In the genomic region with DNA sequence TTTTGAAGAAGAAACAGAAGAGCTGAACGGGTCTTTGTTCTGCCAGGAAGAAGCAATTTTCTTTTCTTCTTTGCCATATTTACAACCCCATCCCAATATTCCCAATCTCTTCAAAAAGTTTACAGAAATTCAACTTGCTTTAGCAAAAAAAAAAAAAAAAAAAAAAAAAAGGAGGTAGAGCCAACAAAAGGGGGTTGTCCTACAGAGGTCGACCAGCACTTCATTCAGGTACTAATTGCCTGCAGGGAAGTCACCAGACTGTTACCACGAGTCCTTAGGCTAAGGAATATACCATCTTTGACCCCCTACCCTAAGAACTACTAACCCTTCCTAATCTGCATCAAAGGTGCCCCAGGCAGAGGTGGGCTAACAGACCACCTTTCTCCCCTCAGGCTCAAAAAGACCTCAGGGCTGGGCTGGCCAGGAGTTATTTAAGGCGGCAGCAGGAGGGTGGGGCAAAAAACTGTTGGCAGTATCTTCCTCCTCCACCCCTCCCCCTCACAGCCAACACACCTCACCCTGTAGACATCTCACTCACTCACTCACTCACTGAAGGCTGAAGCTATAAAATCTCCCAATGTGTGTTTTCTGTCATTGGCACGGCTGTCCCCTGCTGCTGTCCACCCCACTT, we compare ENCODE assay signal across 8 mouse cellular contexts. TPM values are rescaled to one million over a fixed set of nuclear protein-coding genes. Genes with fewer than 3 reads are reported as not detected.
DNase-seq lines count a peak whose midpoint lies in the region; ATAC-seq lines count a peak whose summit lies in the region.

No protein-coding gene starts in this region.

- H3K9ac ChIP-seq in forebrain, embryonic 16.5 days (replicated peaks; ENCODE audit: low read depth, low read length), result peak overlapping the region; percentile 95
- peak overlapping the region; percentile 82 for H3K9ac ChIP-seq in limb, embryonic 13.5 days
- peak overlapping the region; percentile 92 for H3K9ac ChIP-seq in neural tube, embryonic 13.5 days

- peaks cover 26% of the 10 kb centered on the region for H3K4me1 ChIP-seq in forebrain, embryonic 16.5 days (replicated peaks; ENCODE audit: control insufficient read depth, insufficient read depth, low read length)
- H3K4me1 ChIP-seq in limb, embryonic 13.5 days, result peaks cover 30% of the 10 kb centered on the region
- peaks cover 35% of the 10 kb centered on the region for H3K4me1 ChIP-seq in neural tube, embryonic 13.5 days (replicated peaks)

- H3K4me2 ChIP-seq in forebrain, embryonic 16.5 days (ENCODE audit: low read length), result peak overlapping the region; percentile 56
- H3K4me2 ChIP-seq in limb, embryonic 13.5 days (replicated peaks), result peak overlapping the region; percentile 91
- peak overlapping the region; percentile 78 for H3K4me2 ChIP-seq in neural tube, embryonic 13.5 days

- no peaks in the 10 kb centered on the region for H3K27me3 ChIP-seq in forebrain, embryonic 16.5 days (replicated peaks; ENCODE audit: control insufficient read depth, insufficient read depth, low read length)
- H3K27me3 ChIP-seq in limb, embryonic 13.5 days, result no peaks in the 10 kb centered on the region
- no peaks in the 10 kb centered on the region for H3K27me3 ChIP-seq in neural tube, embryonic 13.5 days

- DNase-seq in heart, adult 18-20 months, result peak; percentile 73 to 75
- no peak for DNase-seq in heart, postnatal 25 days (ENCODE audit: low spot score)
- peak; percentile 58 for DNase-seq in brain, adult 2 months (ENCODE audit: low read depth, low spot score)
- DNase-seq in layer of hippocampus, adult 9-10 months (ENCODE audit: low spot score), result no peak
- no peak for DNase-seq in frontal cortex, postnatal 10 days (ENCODE audit: low spot score in 2 of 2)

- WGBS in forebrain, embryonic 16.5 days, result 25% methylated on average over 5 of the region's 5 CpGs
- WGBS in limb, embryonic 13.5 days, result 19% methylated on average over 5 of the region's 5 CpGs
- WGBS in neural tube, embryonic 13.5 days, result 20% methylated on average over 5 of the region's 5 CpGs

- intact Hi-C loops in heart, postnatal 25 days (cut with DNase I), result loop anchor here (2.0 to 5.0 kb wide), 4 partner anchors 17 to 117 kb away; no protein-coding TSS in a partner anchor

- ATAC-seq in forebrain, embryonic 16.5 days, result no peak
- ATAC-seq in limb, embryonic 13.5 days (ENCODE audit: low FRiP score, low read depth), result no peak
- ATAC-seq in neural tube, embryonic 13.5 days (ENCODE audit: low read depth), result no peak

- H3K27ac ChIP-seq in forebrain, embryonic 16.5 days (ENCODE audit: low read length), result no peak overlapping the region
- no peak overlapping the region for H3K27ac ChIP-seq in limb, embryonic 13.5 days
- H3K27ac ChIP-seq in neural tube, embryonic 13.5 days (replicated peaks), result peak overlapping the region; percentile 94

- no peaks in the 10 kb centered on the region for H3K36me3 ChIP-seq in forebrain, embryonic 16.5 days (ENCODE audit: control insufficient read depth, insufficient read depth)
- H3K36me3 ChIP-seq in limb, embryonic 13.5 days, result no peaks in the 10 kb centered on the region
- H3K36me3 ChIP-seq in neural tube, embryonic 13.5 days, result no peaks in the 10 kb centered on the region; the same call in 1 of the 2 replicates

- peak overlapping the region; percentile 82 for H3K4me3 ChIP-seq in forebrain, embryonic 16.5 days (replicated peaks; ENCODE audit: low read length)
- H3K4me3 ChIP-seq in limb, embryonic 13.5 days, result peak overlapping the region; percentile 82
- peak overlapping the region; percentile 74 for H3K4me3 ChIP-seq in neural tube, embryonic 13.5 days

- H3K9me3 ChIP-seq in forebrain, embryonic 16.5 days (ENCODE audit: control insufficient read depth, low read length), result no peaks in the 10 kb centered on the region
- H3K9me3 ChIP-seq in limb, embryonic 13.5 days, result no peaks in the 10 kb centered on the region
- H3K9me3 ChIP-seq in neural tube, embryonic 13.5 days, result no peaks in the 10 kb centered on the region

RNA-seq across cellular contexts. Expression of a gene that starts 1.8 kb away (rescaled TPM):
- total RNA-seq in heart, adult 18-20 months (2021), result 100 to 1,000 TPM; 642 to 766 TPM
- 100 to 1,000 TPM; 604 to 684 TPM for total RNA-seq in heart, postnatal 25 days (2021)
- 112 and 128 TPM in 2 replicates for polyA plus RNA-seq in forebrain, embryonic 16.5 days (2015; fragmentation: Nextera tagmentation; extraction: Ambion mirVana)
- 52.2 and 54.7 TPM in 2 replicates for polyA plus RNA-seq in limb, embryonic 13.5 days (2015; fragmentation: Nextera tagmentation; extraction: Ambion mirVana)
- polyA plus RNA-seq in neural tube, embryonic 13.5 days (2015; fragmentation: Nextera tagmentation; extraction: Ambion mirVana), result 105 and 117 TPM in 2 replicates

Comparison
In these comparisons a context has a peak if more than half of its experiments do, and no peak if none do; other contexts are left out.
1. DNase-seq: peak in heart, adult 18-20 months (2 of 2) and brain, adult 2 months (single experiment); none in heart, postnatal 25 days (single experiment), layer of hippocampus, adult 9-10 months (single experiment) and frontal cortex, postnatal 10 days (0 of 2).
2. Peak in every context shown above with its lines, with median percentiles within 50 percentile points of each other: H3K4me2 ChIP-seq, H3K4me3 ChIP-seq and H3K9ac ChIP-seq.